Mouse (Mus musculus): ENCODE results near the gene Camta1.

GRCm38 (mm10) chr4:151904098-151904497 lies 42.4 kb upstream of the Camta1 start:
- TF ChIP-seq CTCF (IDR thresholded peaks at IDR 0.05; ENCODE audit: borderline replicate concordance, control insufficient read depth, extremely low read depth, insufficient read depth, low read length, poor library complexity) = no peak
- TF ChIP-seq POLR2A (IDR thresholded peaks at IDR 0.05; ENCODE audit: control insufficient read depth, extremely low read depth, insufficient read depth, low read length, poor library complexity) = no peak
